Mouse (Mus musculus): ENCODE measurements around the gene Fam214b.

- TF ChIP-seq CTCF (IDR thresholded peaks at IDR 0.05; ENCODE audit: low read depth), result no peak
- TF ChIP-seq EP300 (IDR thresholded peaks at IDR 0.05; ENCODE audit: low read depth), result no peak
Observed at GRCm38 (mm10) chr4:42998022-42998421, 48.0 kb downstream of the Fam214b start.
